15 mouse cellular contexts compared by ENCODE assay signal in the genomic region with DNA sequence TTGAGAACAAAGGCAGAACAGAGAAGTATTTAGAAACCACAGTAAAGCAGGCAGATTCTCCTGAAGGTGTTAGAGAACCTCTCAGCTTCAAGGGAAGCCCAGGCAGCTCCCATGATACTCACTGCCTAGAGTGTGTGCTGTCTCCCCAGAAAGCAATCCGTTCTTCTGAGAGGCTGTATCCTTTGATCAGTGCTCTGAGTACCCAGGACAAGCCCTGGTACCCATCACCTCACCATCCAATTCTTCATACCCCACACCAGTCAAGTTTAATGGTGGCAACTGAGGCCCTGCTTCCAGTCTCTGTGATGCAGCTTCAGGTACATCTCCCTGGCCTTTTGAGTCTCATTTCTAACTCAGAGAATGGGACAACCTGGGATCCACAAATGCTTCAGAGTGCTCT.
"Had no signal": no experiment of that assay in that cellular context is flagged by ENCODE, and none has a peak within 500 bp of the region (broad histone marks: within the 10 kb centered on the region; RNA-seq: fewer than 3 reads in every experiment).

No protein-coding gene starts in this region.

- H3K36me3 ChIP-seq: limb, embryonic 10.5 days; liver, embryonic 15.5 days; midbrain, embryonic 13.5 days; neural tube, embryonic 13.5 days had no signal

- H3K27ac ChIP-seq: kidney, postnatal 0 days; limb, embryonic 10.5 days; liver, embryonic 15.5 days; neural tube, embryonic 13.5 days had no signal

- H3K9me3 ChIP-seq: limb, embryonic 10.5 days; liver, embryonic 15.5 days; midbrain, embryonic 13.5 days; neural tube, embryonic 13.5 days had no signal

- H3K4me2 ChIP-seq: liver, embryonic 11.5 days; liver, embryonic 15.5 days; midbrain, embryonic 13.5 days; neural tube, embryonic 13.5 days had no signal

- H3K9ac ChIP-seq: liver, embryonic 15.5 days; midbrain, embryonic 13.5 days; neural tube, embryonic 13.5 days had no signal

- H3K4me3 ChIP-seq: limb, embryonic 10.5 days; liver, embryonic 15.5 days; midbrain, embryonic 13.5 days; neural tube, embryonic 13.5 days had no signal

- H3K4me1 ChIP-seq: liver, embryonic 15.5 days had no signal

- DNase-seq: kidney, adult 9 months; kidney, postnatal 36 days; lung, adult 2 months; lung, postnatal 36 days; retina, postnatal 1 day; right cerebral cortex, postnatal 4 days; spleen, adult 18-20 months; thymus, adult 18-20 months; thymus, postnatal 14 days had no signal

- H3K27me3 ChIP-seq: liver, embryonic 15.5 days; midbrain, embryonic 13.5 days; neural tube, embryonic 13.5 days had no signal
